8 mouse cellular contexts compared by ENCODE assay signal in the genomic region with DNA sequence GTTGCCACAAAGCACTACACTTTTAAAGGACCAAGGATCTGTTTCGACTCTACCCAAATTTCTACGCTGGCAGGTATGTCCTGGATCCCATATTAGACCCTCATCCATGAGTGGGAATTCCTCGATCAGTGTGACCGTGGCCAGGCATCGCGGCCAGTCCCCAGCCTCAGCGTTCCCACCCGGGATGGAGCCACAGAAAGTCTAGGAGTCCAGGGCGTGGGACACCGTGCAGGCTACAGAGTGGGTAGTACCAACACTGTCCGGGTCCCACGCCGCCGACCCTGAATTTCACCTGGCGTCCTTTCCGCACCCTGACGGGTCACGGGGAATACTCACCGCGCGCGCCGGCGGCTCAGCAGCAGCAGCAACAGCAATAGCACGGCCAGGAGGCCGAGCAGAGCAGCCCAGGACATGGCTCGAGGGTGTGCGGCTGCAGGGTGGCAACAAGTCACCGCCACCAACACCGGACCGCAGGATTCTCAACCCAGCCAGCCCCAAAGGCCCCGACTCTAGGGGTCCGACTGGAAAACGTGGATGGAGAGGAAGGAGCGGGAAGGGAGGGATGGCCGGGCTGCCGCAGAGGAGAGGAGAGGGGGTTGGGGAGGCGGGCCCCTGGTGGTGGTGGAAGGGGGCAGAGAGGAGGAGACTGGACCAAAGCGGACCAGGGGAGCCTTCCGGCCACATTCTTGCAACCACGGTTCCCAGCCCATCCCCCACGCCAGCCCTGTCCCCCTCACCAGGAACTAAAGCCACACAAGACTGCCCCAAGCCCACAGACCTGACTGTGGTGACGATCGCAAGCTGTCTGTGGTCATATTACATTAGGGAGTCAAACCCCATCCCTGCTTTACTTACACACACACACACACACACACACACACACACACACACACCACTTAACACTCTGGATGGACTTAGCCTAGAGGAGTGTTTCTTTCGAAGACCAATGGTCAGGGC. TPM values are rescaled to one million over a fixed set of nuclear protein-coding genes. Genes with fewer than 3 reads are reported as not detected.
DNase-seq lines count a peak whose midpoint lies in the region; ATAC-seq and TF ChIP-seq lines count a peak whose summit lies in the region.

Ptgis (minus strand) TSS at position 597 of the 957 bp plus-strand sequence.

- H3K4me3 ChIP-seq in heart, adult 2 months, result peak within 1 kb of the TSS; percentile 33
- peak within 1 kb of the TSS; percentile 46 for H3K4me3 ChIP-seq in midbrain, embryonic 15.5 days

- H3K27ac ChIP-seq in heart, adult 2 months, result peak within 1 kb of the TSS; percentile 73
- H3K27ac ChIP-seq in midbrain, embryonic 15.5 days, result no peak within 1 kb of the TSS

- peak; percentile 34 to 36 for DNase-seq in cerebellum, postnatal 10 days
- no peak for DNase-seq in cerebellum, adult 11-12 months
- no peak for DNase-seq in adrenal gland, postnatal 4 days (ENCODE audit: low spot score in 2 of 2)
- DNase-seq in heart, adult 2 months, result peak; percentile 53 to 59
- DNase-seq in kidney, postnatal 4 days, result peak; percentile 73 to 79
- DNase-seq in thymus, adult 18-20 months, result no peak
- DNase-seq in thymus, postnatal 36 days, result no peak

- 10% methylated on average over 45 of the region's 45 CpGs for WGBS in heart, adult 2 months
- 2% methylated on average over 44 of the region's 45 CpGs for WGBS in midbrain, embryonic 15.5 days

- H3K79me2 ChIP-seq in heart, adult 2 months (replicated peaks; ENCODE audit: control insufficient read depth, insufficient read depth, low read length), result no peaks in the 10 kb centered on the region

- no peak for TF ChIP-seq CTCF in heart, adult 2 months (IDR thresholded peaks at IDR 0.05)

- peaks cover 2% of the 10 kb centered on the region; the same call in 1 of the 2 replicates for H3K4me1 ChIP-seq in heart, adult 2 months (ENCODE audit: control insufficient read depth, insufficient read depth, low read length)
- H3K4me1 ChIP-seq in midbrain, embryonic 15.5 days, result peaks cover 11% of the 10 kb centered on the region

- TF ChIP-seq POLR2A in heart, adult 2 months (IDR thresholded peaks at IDR 0.05; ENCODE audit: insufficient read depth, low read depth, low read length), result no peak

- H3K9me3 ChIP-seq in midbrain, embryonic 15.5 days, result no peaks in the 10 kb centered on the region

- peak within 1 kb of the TSS; percentile 94 for H3K4me2 ChIP-seq in midbrain, embryonic 15.5 days

- TF ChIP-seq EP300 in heart, adult 2 months (IDR thresholded peaks at IDR 0.05; ENCODE audit: insufficient read depth, low read depth, low read length), result no peak

- peak within 1 kb of the TSS; percentile 50 for H3K9ac ChIP-seq in heart, adult 2 months (ENCODE audit: low read depth, low read length)
- peak within 1 kb of the TSS; percentile 67 for H3K9ac ChIP-seq in midbrain, embryonic 15.5 days

- no peaks in the 10 kb centered on the region for H3K36me3 ChIP-seq in heart, adult 2 months (ENCODE audit: control insufficient read depth, insufficient read depth, low read length)
- no peaks in the 10 kb centered on the region for H3K36me3 ChIP-seq in midbrain, embryonic 15.5 days (replicated peaks)

- ATAC-seq in midbrain, embryonic 15.5 days (replicated peaks), result no peak; the same call in 1 of the 2 replicates

- intact Hi-C loops in heart, adult 2 months (cut with DNase I), result no loop called here

- H3K27me3 ChIP-seq in heart, adult 2 months (ENCODE audit: control insufficient read depth, insufficient read depth, low read length), result no peaks in the 10 kb centered on the region; the same call in 1 of the 2 replicates
- peaks cover 12% of the 10 kb centered on the region; the same call in 1 of the 2 replicates for H3K27me3 ChIP-seq in midbrain, embryonic 15.5 days (replicated peaks)

RNA-seq across cellular contexts. Expression of gene Ptgis, which starts in this region (rescaled TPM):
- total RNA-seq in adrenal gland, postnatal 4 days (2021), result 10 to 100 TPM; 21.5 to 22.3 TPM
- total RNA-seq in heart, adult 2 months (2021), result 10 to 100 TPM; 16.3 to 17.7 TPM
- 31.3 and 32.1 TPM in 2 replicates for polyA plus RNA-seq in heart, adult 2 months (2012; rRNA removed)
- polyA plus RNA-seq in midbrain, embryonic 15.5 days (2015; fragmentation: Nextera tagmentation; extraction: Ambion mirVana), result 4.3 and 4.8 TPM in 2 replicates

Comparison
In these comparisons a context has a peak if more than half of its experiments do, and no peak if none do; other contexts are left out.
1. DNase-seq: peak in cerebellum, postnatal 10 days (2 of 2), heart, adult 2 months (2 of 2) and kidney, postnatal 4 days (2 of 2); none in cerebellum, adult 11-12 months (single experiment), adrenal gland, postnatal 4 days (0 of 2), thymus, adult 18-20 months (0 of 2) and thymus, postnatal 36 days (0 of 2).